Mouse (Mus musculus): ENCODE data around the gene Rab3a.

DNA sequence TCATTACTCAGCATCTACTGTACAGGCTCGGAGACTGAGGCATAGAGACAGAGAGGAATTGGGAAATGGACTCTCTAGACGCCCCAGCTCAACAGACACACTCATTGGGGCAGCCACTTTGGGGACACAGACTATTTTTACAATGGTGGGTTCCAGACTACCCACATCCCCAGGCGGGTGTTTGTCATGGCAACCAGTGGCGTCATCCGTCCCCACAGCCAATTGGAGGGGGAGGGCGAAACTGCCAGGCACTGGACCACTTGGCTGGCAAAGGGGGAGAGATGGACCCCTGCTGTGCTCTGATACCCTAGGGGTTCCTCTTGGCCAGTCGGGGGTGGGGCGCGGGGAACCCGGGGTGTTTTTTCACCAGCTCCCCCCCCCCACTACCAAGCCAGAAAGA, 46.2 kb downstream of the Rab3a start:
- TF ChIP-seq CTCF (IDR thresholded peaks at IDR 0.05), result no peak
- TF ChIP-seq EP300 (IDR thresholded peaks at IDR 0.05; ENCODE audit: insufficient read depth, low read depth, low read length), result no peak
- no peak for TF ChIP-seq POLR2A (IDR thresholded peaks at IDR 0.05; ENCODE audit: insufficient read depth, low read depth, low read length)
